26 mouse cellular contexts compared by ENCODE assay signal in the genomic region with DNA sequence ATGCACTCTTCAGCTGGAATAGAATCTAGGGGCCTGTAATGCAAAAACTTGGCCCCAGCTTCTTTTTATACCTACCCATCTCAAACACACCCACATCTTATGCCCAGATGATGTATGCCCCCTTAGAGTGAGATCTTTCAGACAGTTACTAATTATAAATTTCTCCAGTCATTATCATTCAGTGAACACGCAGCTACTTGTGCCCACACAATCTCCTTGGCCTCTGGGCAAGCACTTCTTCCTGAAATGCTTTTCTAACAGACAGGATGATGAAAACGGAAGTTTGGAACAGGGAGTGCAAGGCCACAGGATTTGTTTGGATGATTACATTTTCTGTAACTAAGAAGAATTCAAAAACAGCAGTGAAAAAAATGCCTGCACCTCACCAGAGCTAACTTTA.
A peak's percentile ranks its signal among the peaks of the same experiment; 100 is the strongest.
DNase-seq lines count a peak whose midpoint lies in the region; ATAC-seq and TF ChIP-seq lines count a peak whose summit lies in the region.
"Had no signal": no experiment of that assay in that cellular context is flagged by ENCODE, and none has a peak within 500 bp of the region (broad histone marks: within the 10 kb centered on the region; RNA-seq: fewer than 3 reads in every experiment).

No protein-coding gene starts in this region.

- H3K9ac ChIP-seq in embryonic facial prominence, embryonic 14.5 days (ENCODE audit: low read depth, low read length) = no peak overlapping the region
- H3K9ac ChIP-seq in intestine, embryonic 15.5 days = no peak overlapping the region
- H3K9ac ChIP-seq: embryonic facial prominence, embryonic 13.5 days; forebrain, embryonic 15.5 days; heart, embryonic 12.5 days; heart, embryonic 15.5 days; hindbrain, embryonic 14.5 days had no signal

- H3K4me3 ChIP-seq in embryonic facial prominence, embryonic 14.5 days (ENCODE audit: low read depth, low read length) = no peak overlapping the region
- H3K4me3 ChIP-seq in embryonic facial prominence, embryonic 10.5 days = no peak overlapping the region
- H3K4me3 ChIP-seq in myocyte = no peak overlapping the region
- H3K4me3 ChIP-seq in intestine, embryonic 15.5 days (replicated peaks) = no peak overlapping the region
- H3K4me3 ChIP-seq: embryonic facial prominence, embryonic 13.5 days; forebrain, embryonic 15.5 days; heart, embryonic 12.5 days; heart, embryonic 15.5 days had no signal

- H3K27me3 ChIP-seq in embryonic facial prominence, embryonic 14.5 days (replicated peaks; ENCODE audit: control insufficient read depth, insufficient read depth, low read length) = no peaks in the 10 kb centered on the region
- no peaks in the 10 kb centered on the region for H3K27me3 ChIP-seq in embryonic facial prominence, embryonic 10.5 days (replicated peaks; ENCODE audit: low read depth, poor library complexity, severe bottlenecking)
- H3K27me3 ChIP-seq in myocyte (ENCODE audit: control insufficient read depth, insufficient read depth, insufficient read length) = no peaks in the 10 kb centered on the region
- H3K27me3 ChIP-seq in intestine, embryonic 15.5 days (replicated peaks) = no peaks in the 10 kb centered on the region
- H3K27me3 ChIP-seq: CH12.LX; embryonic facial prominence, embryonic 13.5 days; forebrain, embryonic 15.5 days; heart, embryonic 12.5 days; heart, embryonic 15.5 days had no signal

- no peak overlapping the region for H3ac ChIP-seq in myocyte (ENCODE audit: control insufficient read depth, insufficient read length)

- H3K27ac ChIP-seq in embryonic facial prominence, embryonic 14.5 days (replicated peaks; ENCODE audit: low read depth, low read length) = no peak overlapping the region
- H3K27ac ChIP-seq in embryonic facial prominence, embryonic 10.5 days (replicated peaks) = no peak overlapping the region
- H3K27ac ChIP-seq in intestine, embryonic 15.5 days = no peak overlapping the region
- H3K27ac ChIP-seq: embryonic facial prominence, embryonic 13.5 days; forebrain, embryonic 15.5 days; heart, embryonic 15.5 days; hindbrain, embryonic 14.5 days; hindbrain, postnatal 0 days had no signal

- ATAC-seq in embryonic facial prominence, embryonic 14.5 days (ENCODE audit: low read depth) = no peak
- peak; percentile 76 for ATAC-seq in common myeloid progenitor, adult 5-6 weeks (replicated peaks; ENCODE audit: low read depth, poor library complexity, severe bottlenecking)
- no peak for ATAC-seq in CD4-positive, CD25-positive, alpha-beta regulatory T cell, adult 4 months
- no peak for ATAC-seq in intestine, embryonic 15.5 days
- ATAC-seq: forebrain, embryonic 15.5 days; hindbrain, postnatal 0 days; inflammation-experienced regulatory T-cells, adult 6 months; intestine, postnatal 0 days had no signal

- H3K4me2 ChIP-seq in embryonic facial prominence, embryonic 14.5 days (ENCODE audit: low read depth, low read length) = no peak overlapping the region
- peak overlapping the region; percentile 25 for H3K4me2 ChIP-seq in myocyte (ENCODE audit: low read depth)
- no peak overlapping the region for H3K4me2 ChIP-seq in intestine, embryonic 15.5 days (replicated peaks)
- H3K4me2 ChIP-seq: embryonic facial prominence, embryonic 13.5 days; forebrain, embryonic 15.5 days; heart, embryonic 12.5 days; heart, embryonic 15.5 days; hindbrain, embryonic 14.5 days had no signal

- TF ChIP-seq POLR2A in myocyte (IDR thresholded peaks at IDR 0.05; ENCODE audit: insufficient read length, low read depth) = no peak

- no peaks in the 10 kb centered on the region for H3K9me3 ChIP-seq in embryonic facial prominence, embryonic 14.5 days (ENCODE audit: control insufficient read depth, low read length)
- no peaks in the 10 kb centered on the region for H3K9me3 ChIP-seq in embryonic facial prominence, embryonic 10.5 days
- no peaks in the 10 kb centered on the region for H3K9me3 ChIP-seq in intestine, embryonic 15.5 days
- H3K9me3 ChIP-seq: embryonic facial prominence, embryonic 13.5 days; forebrain, embryonic 15.5 days; heart, embryonic 12.5 days; heart, embryonic 15.5 days had no signal

- DNase-seq in embryonic facial prominence, embryonic 14.5 days (ENCODE audit: low spot score) = peak; percentile 8
- no peak for DNase-seq in embryonic facial prominence, embryonic 10.5 days (ENCODE audit: low spot score)
- DNase-seq: adrenal gland, adult 8-10 months; adrenal gland, postnatal 36 days; cerebellum, adult 18-20 months; cerebellum, adult 9-10 months; cerebellum, postnatal 14 days; gastrocnemius, postnatal 25 days; heart, adult 18-20 months; heart, postnatal 14 days; heart, postnatal 4 days; kidney, adult 2 months had no signal

- H3K36me3 ChIP-seq in embryonic facial prominence, embryonic 14.5 days (ENCODE audit: control insufficient read depth, insufficient read depth, low read length) = no peaks in the 10 kb centered on the region
- no peaks in the 10 kb centered on the region for H3K36me3 ChIP-seq in embryonic facial prominence, embryonic 10.5 days (replicated peaks)
- H3K36me3 ChIP-seq in myocyte (ENCODE audit: control insufficient read depth, insufficient read depth) = no peaks in the 10 kb centered on the region
- H3K36me3 ChIP-seq in intestine, embryonic 15.5 days = no peaks in the 10 kb centered on the region
- H3K36me3 ChIP-seq: embryonic facial prominence, embryonic 13.5 days; forebrain, embryonic 15.5 days; G1E; heart, embryonic 12.5 days; heart, embryonic 15.5 days had no signal

- no peaks in the 10 kb centered on the region for H3K79me2 ChIP-seq in myocyte (ENCODE audit: control insufficient read depth, insufficient read depth)

- H3K4me1 ChIP-seq in embryonic facial prominence, embryonic 14.5 days (ENCODE audit: control insufficient read depth, insufficient read depth, low read length) = no peaks in the 10 kb centered on the region
- no peaks in the 10 kb centered on the region for H3K4me1 ChIP-seq in embryonic facial prominence, embryonic 10.5 days
- H3K4me1 ChIP-seq in intestine, embryonic 15.5 days (replicated peaks) = no peaks in the 10 kb centered on the region
- H3K4me1 ChIP-seq: embryonic facial prominence, embryonic 13.5 days; forebrain, embryonic 15.5 days; heart, embryonic 12.5 days; heart, embryonic 15.5 days had no signal

- WGBS in embryonic facial prominence, embryonic 14.5 days = 64% methylated on average over 2 of the region's 2 CpGs
- 82% methylated on average over 2 of the region's 2 CpGs for WGBS in embryonic facial prominence, embryonic 10.5 days
- 70% methylated on average over 2 of the region's 2 CpGs for WGBS in intestine, embryonic 15.5 days

TF ChIP-seq in myocyte, 11 proteins besides CTCF, POLR2A, EP300 and RAD21:
- TF ChIP-seq SRF (IDR thresholded peaks at IDR 0.05; ENCODE audit: control insufficient read depth, insufficient read length, low read depth) (no peak), CEBPB (IDR thresholded peaks at IDR 0.05; ENCODE audit: insufficient read depth, poor library complexity, severe bottlenecking) (0 out of 2 replicates have a peak, but pooled peaks have one; percentile 42)
